Mouse (Mus musculus): ENCODE measurements around the gene Desi1. TPM values are rescaled to one million over a fixed set of nuclear protein-coding genes. Genes with fewer than 3 reads are reported as not detected.

Desi1 gene
- polyA plus RNA-seq (2021; fragmentation: Nextera tagmentation) = 48.9 and 88.1 TPM in 2 replicates
- long read RNA-seq, experiment 1, transcript Desi1-205 (5 exons, 2,854 nt) = minor isoform, 62 of 759 reads
- long read RNA-seq, experiment 1, transcript Desi1-206 (6 exons, 2,934 nt) = major isoform, 607 of 759 reads
- long read RNA-seq, experiment 1, partial matches to known transcripts = 4 of 759 reads
- long read RNA-seq, experiment 1, other reads (novel, unspliced or antisense) = 84 of 759 reads
- long read RNA-seq, experiment 2, transcript Desi1-206 (6 exons, 2,934 nt) = major isoform, 63 of 113 reads
- long read RNA-seq, experiment 2, partial matches to known transcripts = 6 of 113 reads
- long read RNA-seq, experiment 2, other reads (novel, unspliced or antisense) = 42 of 113 reads

DNA sequence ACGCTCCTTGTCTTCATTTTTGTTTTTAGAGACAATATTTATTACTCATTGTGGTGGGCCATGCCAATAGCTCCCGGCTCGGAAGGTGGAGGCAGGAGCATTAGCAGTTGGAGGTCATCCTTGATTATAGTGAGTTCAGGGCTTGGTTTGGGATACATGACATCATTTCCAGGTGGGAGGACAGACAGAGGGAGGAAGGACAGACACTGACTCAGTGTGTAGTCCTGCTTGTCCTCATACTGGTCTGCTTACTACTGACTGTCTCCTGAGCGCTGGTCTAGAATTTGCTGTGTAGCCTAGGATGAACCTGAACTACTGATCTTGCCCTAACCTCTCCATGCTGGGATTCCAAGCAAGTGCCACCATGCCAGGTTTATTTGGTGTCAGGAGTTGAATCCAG is at the start of gene Desi1:
Desi1 (minus strand) TSS at position 101 of the 400 bp plus-strand sequence.

GRCm38 (mm10) chr15:82069898-82070297 is 36.2 kb upstream of the Desi1 start, which contains the start of gene Mei1:
Gene Mei1 (plus strand): TSS chr15:82069996.

GRCm38 (mm10) chr15:82058719-82059201 is 25.1 kb upstream of the Desi1 start, which contains the start of gene 4930407I10Rik:
Gene 4930407I10Rik (plus strand): TSS chr15:82059151.

GRCm38 (mm10) chr15:82047080-82047883 is 13.6 kb upstream of the Desi1 start, which contains the start of gene Snu13:
Gene Snu13 (minus strand): TSS chr15:82047598.

GRCm38 (mm10) chr15:81987646-81988045 is 46.0 kb downstream of the Desi1 start, which contains the start of gene Xrcc6:
Gene Xrcc6 (plus strand): TSS chr15:81987835.

GRCm38 (mm10) chr15:81980321-81980720 is 53.3 kb downstream of the Desi1 start, which contains the start of gene 1700029P11Rik:
Gene 1700029P11Rik (plus strand): TSS chr15:81980540.

GRCm38 (mm10) chr15:81960171-81961077 is 73.2 kb downstream of the Desi1 start, which contains the start of gene Pmm1:
Gene Pmm1 (minus strand): TSS chr15:81960930.

Other genes with a start within 250 kb of the Desi1 start
- gene Tef, start 231.4 kb downstream of the Desi1 start, polyA plus RNA-seq (2021; fragmentation: Nextera tagmentation) = 35.3 and 105 TPM in 2 replicates
- 8.2 and 9.3 TPM in 2 replicates for gene Tob2, start 175.1 kb downstream of the Desi1 start, polyA plus RNA-seq (2021; fragmentation: Nextera tagmentation)
- 63.8 and 65.3 TPM in 2 replicates for gene Phf5a, start 162.0 kb downstream of the Desi1 start, polyA plus RNA-seq (2021; fragmentation: Nextera tagmentation)
- 270 and 354 TPM in 2 replicates for gene Aco2, start 161.6 kb downstream of the Desi1 start, polyA plus RNA-seq (2021; fragmentation: Nextera tagmentation)
- 185 and 213 TPM in 2 replicates for gene Polr3h, start 107.6 kb downstream of the Desi1 start, polyA plus RNA-seq (2021; fragmentation: Nextera tagmentation)
- gene Csdc2, start 97.1 kb downstream of the Desi1 start, polyA plus RNA-seq (2021; fragmentation: Nextera tagmentation) = 51.2 and 99.5 TPM in 2 replicates
- gene Pmm1, start 72.9 kb downstream of the Desi1 start, polyA plus RNA-seq (2021; fragmentation: Nextera tagmentation) = 488 and 565 TPM in 2 replicates
- not detected in 2 replicates for gene 1700029P11Rik, start 53.3 kb downstream of the Desi1 start, polyA plus RNA-seq (2021; fragmentation: Nextera tagmentation)
- 13.0 and 15.6 TPM in 2 replicates for gene Xrcc6, start 46.0 kb downstream of the Desi1 start, polyA plus RNA-seq (2021; fragmentation: Nextera tagmentation)
- gene Snu13, start 13.7 kb upstream of the Desi1 start, polyA plus RNA-seq (2021; fragmentation: Nextera tagmentation) = 245 and 274 TPM in 2 replicates
- not detected in 2 replicates for gene 4930407I10Rik, start 25.3 kb upstream of the Desi1 start, polyA plus RNA-seq (2021; fragmentation: Nextera tagmentation)
- 1.9 and 2.9 TPM in 2 replicates for gene Mei1, start 36.1 kb upstream of the Desi1 start, polyA plus RNA-seq (2021; fragmentation: Nextera tagmentation)
- gene Ccdc134, start 94.1 kb upstream of the Desi1 start, polyA plus RNA-seq (2021; fragmentation: Nextera tagmentation) = 6.2 and 6.4 TPM in 2 replicates
- gene Srebf2, start 113.3 kb upstream of the Desi1 start, polyA plus RNA-seq (2021; fragmentation: Nextera tagmentation) = 57.0 and 87.6 TPM in 2 replicates
- gene Shisa8, start 179.0 kb upstream of the Desi1 start, polyA plus RNA-seq (2021; fragmentation: Nextera tagmentation) = 0.93 and 1.9 TPM in 2 replicates
- gene Tnfrsf13c, start 190.5 kb upstream of the Desi1 start, polyA plus RNA-seq (2021; fragmentation: Nextera tagmentation) = 0.23 TPM in 2 replicates
- gene Cenpm, start 210.9 kb upstream of the Desi1 start, polyA plus RNA-seq (2021; fragmentation: Nextera tagmentation) = 13.8 and 14.9 TPM in 2 replicates
- 24.0 and 32.9 TPM in 2 replicates for gene 1500009C09Rik, start 218.5 kb upstream of the Desi1 start, polyA plus RNA-seq (2021; fragmentation: Nextera tagmentation)
- gene Sept3, start 241.0 kb upstream of the Desi1 start, polyA plus RNA-seq (2021; fragmentation: Nextera tagmentation) = 85.5 and 117 TPM in 2 replicates

All from left cerebral cortex, adult 6 months (tissue).